Mouse (Mus musculus) testis, adult 2 months (tissue): ENCODE results near the gene Wnt16. TPM values are rescaled to one million over a fixed set of nuclear protein-coding genes. Genes with fewer than 3 reads are reported as not detected.

Experiments used
- H3K27ac ChIP-seq: fragments of 200-500 bp; 2 replicates; pipeline ENCODE4 v1.5.1; 2012; ENCODE audit warnings: low read depth, low read length; ENCODE audit not compliant: control insufficient read depth, insufficient read depth
- H3K27me3 ChIP-seq: fragments of 200-500 bp; 2 replicates; pipeline ENCODE4 v1.6.1; 2012; ENCODE audit warnings: mild to moderate bottlenecking, low read length, moderate library complexity; ENCODE audit not compliant: control insufficient read depth, insufficient read depth
- H3K36me3 ChIP-seq: fragments of 200-500 bp; 2 replicates; pipeline ENCODE4 v1.6.1; 2012; ENCODE audit warnings: mild to moderate bottlenecking, low read length; ENCODE audit not compliant: control insufficient read depth, insufficient read depth
- H3K4me1 ChIP-seq: fragments of 200-500 bp; 2 replicates; pipeline ENCODE4 v1.6.1; 2012; ENCODE audit warnings: low read length; ENCODE audit not compliant: control insufficient read depth, insufficient read depth
- H3K4me3 ChIP-seq: fragments of 200-500 bp; 2 replicates; pipeline ENCODE4 v1.5.1; 2012; ENCODE audit warnings: low read depth, mild to moderate bottlenecking, low read length, moderate library complexity, mixed read lengths; ENCODE audit not compliant: control insufficient read depth
- CTCF ChIP-seq: fragments of 200-500 bp; IDR thresholded peaks from 2 replicates; pipeline ENCODE4 v1.5.1; 2012; ENCODE audit warnings: low read depth, mild to moderate bottlenecking, inconsistent platforms, low read length, moderate library complexity; ENCODE audit not compliant: control insufficient read depth, insufficient read depth, insufficient replicate concordance
- POLR2A ChIP-seq: fragments of 200-500 bp; IDR thresholded peaks from 2 replicates; pipeline ENCODE4 v1.6.1; 2012; ENCODE audit warnings: low read depth, mild to moderate bottlenecking, inconsistent platforms, low read length, moderate library complexity; ENCODE audit not compliant: control insufficient read depth
- polyA plus RNA-seq: library from polyadenylated mRNA; depleted of rRNA; stranded (reverse); fragments of >200 nt; gene quantifications from 2 replicates; pipeline ENCODE4 v1.2.3, GENCODE M21; 2012

Wnt16 gene
- polyA plus RNA-seq, 1 experiment: not detected

- no peak overlapping the region for H3K4me3 ChIP-seq
- no peaks in the 10 kb centered on the region for H3K4me1 ChIP-seq
- no peak for TF ChIP-seq POLR2A
- TF ChIP-seq CTCF: no peak
- no peaks in the 10 kb centered on the region for H3K27me3 ChIP-seq
- H3K36me3 ChIP-seq: no peaks in the 10 kb centered on the region
- H3K27ac ChIP-seq: no peak overlapping the region
Measured at GRCm38 (mm10) chr6:22267807-22268667, 20.0 kb upstream of the Wnt16 start.

- no peaks in the 10 kb centered on the region for H3K36me3 ChIP-seq
- no peak overlapping the region for H3K4me3 ChIP-seq
- TF ChIP-seq CTCF (no peak), POLR2A (no peak)
- no peak overlapping the region for H3K27ac ChIP-seq
- H3K27me3 ChIP-seq: no peaks in the 10 kb centered on the region
- no peaks in the 10 kb centered on the region for H3K4me1 ChIP-seq
Measured at GRCm38 (mm10) chr6:22268677-22269076, 19.4 kb upstream of the Wnt16 start.

- H3K27ac ChIP-seq: no peak overlapping the region
- H3K4me1 ChIP-seq: no peaks in the 10 kb centered on the region
- no peak overlapping the region for H3K4me3 ChIP-seq
- TF ChIP-seq CTCF: no peak
- no peak for TF ChIP-seq POLR2A
- no peaks in the 10 kb centered on the region for H3K36me3 ChIP-seq
- no peaks in the 10 kb centered on the region for H3K27me3 ChIP-seq
Measured at GRCm38 (mm10) chr6:22269840-22270521, 18.0 kb upstream of the Wnt16 start.

- no peak overlapping the region for H3K4me3 ChIP-seq
- no peak overlapping the region for H3K27ac ChIP-seq
- TF ChIP-seq CTCF (no peak), POLR2A (no peak)
- no peaks in the 10 kb centered on the region for H3K36me3 ChIP-seq
- no peaks in the 10 kb centered on the region for H3K27me3 ChIP-seq
- no peaks in the 10 kb centered on the region for H3K4me1 ChIP-seq
Measured at GRCm38 (mm10) chr6:22277941-22278340, 10.1 kb upstream of the Wnt16 start.

GRCm38 (mm10) chr6:22280217-22280861 lies 7.7 kb upstream of the Wnt16 start:
- Histone ChIP-seq H3K4me1 (no peaks in the 10 kb centered on the region), H3K27ac (no peak overlapping the region), H3K4me3 (no peak overlapping the region), H3K36me3 (no peaks in the 10 kb centered on the region), H3K27me3 (no peaks in the 10 kb centered on the region)
- TF ChIP-seq POLR2A: no peak

- Histone ChIP-seq H3K4me1 (no peaks in the 10 kb centered on the region), H3K36me3 (no peaks in the 10 kb centered on the region), H3K27me3 (no peaks in the 10 kb centered on the region), H3K4me3 (no peak overlapping the region), H3K27ac (no peak overlapping the region)
- no peak for TF ChIP-seq POLR2A
- no peak for TF ChIP-seq CTCF
Measured at GRCm38 (mm10) chr6:22282405-22282804, 5.6 kb upstream of the Wnt16 start.

- Histone ChIP-seq H3K27ac (no peak overlapping the region), H3K4me1 (peaks cover 13% of the 10 kb centered on the region), H3K4me3 (no peak overlapping the region), H3K36me3 (no peaks in the 10 kb centered on the region), H3K27me3 (no peaks in the 10 kb centered on the region)
- no peak for TF ChIP-seq POLR2A
- no peak for TF ChIP-seq CTCF
Measured at GRCm38 (mm10) chr6:22288737-22289460, 872 bp downstream of the Wnt16 start.
